Mouse (Mus musculus) left cerebral cortex, postnatal 4 days (tissue): ENCODE data around the gene Psmf1. TPM values are rescaled to one million over a fixed set of nuclear protein-coding genes. Genes with fewer than 3 reads are reported as not detected.

Experiments
- DNase-seq: peaks from one replicate; pipeline ENCODE4 v3.0.0-alpha.2; 2022
- intact Hi-C: fragments of 180-260 bp; cut with DNase I; formaldehyde crosslinking; loops from one replicate; pipeline ENCODE4 v1.15.1; 2025
- total RNA-seq, 2 experiments: library from RNA; stranded (reverse); gene quantifications; 2 replicates each; pipeline ENCODE4 v1.2.3; 2021

Gene Psmf1
- total RNA-seq, 2 experiments from 2014 or later: 45.1 to 47.8 TPM

DNA sequence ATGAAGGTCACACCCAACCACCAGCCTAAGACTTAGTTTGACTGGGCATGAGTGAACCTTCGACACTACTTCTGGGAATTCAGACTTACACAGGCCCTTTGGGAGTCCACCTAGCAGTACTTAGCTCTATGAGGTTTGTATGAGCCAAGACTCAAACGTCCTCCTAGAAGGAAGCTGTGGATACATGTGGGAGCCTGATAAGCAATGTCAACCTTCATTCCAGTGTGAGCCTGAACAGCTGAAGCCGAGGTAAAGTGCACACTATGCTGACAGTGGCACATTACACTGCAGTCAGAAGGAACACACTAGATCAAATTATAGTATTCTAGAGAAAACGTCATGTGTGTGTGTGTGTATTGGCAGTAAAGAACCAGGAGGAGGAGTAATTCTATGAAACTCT is 5.5 kb downstream of the Psmf1 start:
- intact Hi-C loops: no loop called here
- DNase-seq: no peak

DNA sequence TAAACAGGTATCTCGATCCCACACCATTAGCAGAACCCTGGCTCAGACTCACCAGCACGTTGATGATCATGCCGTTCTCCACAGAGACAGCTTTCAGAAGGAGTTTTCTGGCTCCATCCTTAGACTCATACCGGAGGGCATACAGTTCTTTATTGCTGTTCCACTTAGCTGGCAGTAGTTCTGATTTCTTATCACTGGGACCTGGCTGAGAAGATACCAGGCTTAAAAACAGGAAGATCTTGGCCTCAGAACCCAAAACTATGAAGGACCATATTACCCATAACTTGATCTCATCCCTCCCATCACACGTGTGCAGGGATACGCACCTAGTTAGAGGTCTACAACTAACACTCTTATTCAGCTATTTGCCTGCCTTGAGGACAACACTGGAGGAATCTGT is 8.6 kb downstream of the Psmf1 start:
- no peak for DNase-seq
- intact Hi-C loops: no loop called here

DNA sequence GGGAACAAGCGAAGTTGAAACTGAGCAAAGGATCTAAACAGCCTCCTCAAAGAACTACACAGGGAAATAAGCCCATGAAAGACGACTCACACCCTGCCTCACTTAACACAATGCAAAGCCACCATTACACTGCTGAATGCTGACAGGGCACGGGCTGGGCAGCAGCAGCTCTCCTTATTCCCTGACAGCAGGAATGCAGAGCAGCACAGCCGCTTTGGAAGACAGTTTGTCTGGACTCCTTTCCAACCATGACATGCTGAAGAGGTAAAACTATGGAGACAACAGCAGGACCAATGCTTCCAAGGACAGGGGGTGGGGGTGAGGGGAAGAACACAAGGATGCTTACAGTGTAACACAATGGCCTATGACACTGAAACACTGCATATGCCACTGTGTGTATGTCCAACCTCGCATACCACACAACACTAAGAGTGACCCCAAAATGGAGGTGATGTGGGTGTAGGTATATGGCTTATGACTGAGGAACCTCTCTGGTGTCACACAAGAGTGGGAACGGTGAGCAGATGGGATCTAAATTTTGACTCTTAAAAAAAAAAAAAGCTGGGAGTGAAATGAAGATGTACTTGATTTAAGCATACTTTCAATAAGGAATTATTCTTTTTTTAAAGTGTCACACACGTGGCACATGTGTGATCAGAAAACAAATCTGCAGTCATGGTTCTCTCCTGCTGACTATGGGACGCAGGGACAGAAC is 10.7 kb downstream of the Psmf1 start:
- no peak for DNase-seq
- intact Hi-C loops: no loop called here

DNA sequence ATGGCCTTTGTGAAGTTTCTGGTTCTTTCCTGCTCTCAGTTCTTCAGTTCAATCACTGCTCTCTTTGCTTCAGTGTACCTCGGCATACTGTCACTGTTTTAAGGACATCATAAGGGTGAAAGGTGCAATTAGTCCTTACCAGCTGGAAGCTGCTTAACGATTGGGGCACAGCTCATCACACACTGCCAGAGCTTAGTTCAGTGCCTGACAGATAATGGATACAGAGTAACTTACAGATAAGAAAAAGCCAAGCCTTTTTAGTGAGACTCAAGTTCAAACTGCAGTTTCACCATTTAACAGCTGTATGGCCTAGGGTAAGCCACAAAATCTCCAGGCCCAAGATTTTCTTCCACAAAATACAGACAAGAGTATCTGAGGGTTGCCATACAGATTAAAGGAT is 19.9 kb downstream of the Psmf1 start:
- no peak for DNase-seq
- intact Hi-C loops: no loop called here

DNA sequence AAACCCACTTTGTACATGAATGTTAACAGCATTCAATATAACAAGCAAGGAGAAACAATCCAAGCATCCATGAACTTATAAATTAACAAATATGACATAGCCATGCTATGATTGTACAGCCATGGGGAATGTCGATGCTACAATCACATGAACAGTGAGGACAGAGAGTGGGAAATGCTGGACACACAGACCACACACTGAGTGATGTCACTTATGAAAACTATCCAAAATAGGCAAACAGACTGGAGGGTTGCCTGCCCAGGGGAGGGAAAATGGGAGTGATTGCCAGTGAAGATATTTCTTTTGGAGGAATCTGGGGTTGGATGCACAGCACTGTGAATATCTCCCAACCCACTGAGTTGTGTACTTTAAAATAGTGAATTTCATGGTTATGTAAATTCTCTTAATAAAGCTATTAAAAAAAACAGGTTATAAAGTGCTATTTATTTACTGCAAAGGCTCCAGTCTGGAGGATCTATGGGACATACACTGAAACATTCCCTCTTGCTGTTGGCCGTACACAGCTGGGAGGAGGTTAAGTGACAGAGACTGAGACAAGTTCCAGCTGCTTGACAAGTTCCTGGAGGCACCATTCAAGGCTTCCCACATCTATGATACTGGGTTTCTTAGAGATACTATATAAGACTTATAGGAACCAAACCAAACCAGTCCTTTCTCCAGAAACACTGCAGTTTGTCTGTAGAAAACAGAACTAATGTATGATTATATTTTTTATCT is 27.5 kb downstream of the Psmf1 start:
- intact Hi-C loops: no loop called here
- no peak for DNase-seq

DNA sequence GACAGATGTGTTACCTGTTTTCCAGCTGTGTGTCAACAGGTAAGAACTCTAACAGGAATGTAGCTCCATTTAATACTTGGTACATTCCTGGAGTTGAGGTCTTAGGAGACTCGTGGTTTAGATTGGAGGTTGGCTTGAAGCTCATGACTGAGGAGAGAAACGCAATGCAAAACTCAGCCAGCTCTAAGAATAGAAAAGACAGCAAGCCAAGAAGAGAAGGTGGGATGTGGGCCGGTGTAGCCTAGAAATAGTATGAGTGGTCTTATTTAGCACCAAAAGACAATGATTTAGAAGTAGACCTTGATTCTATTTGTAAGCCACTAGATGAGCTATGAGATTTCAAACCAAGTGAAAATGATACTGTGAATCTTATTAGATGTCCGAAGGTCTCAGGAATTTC is 28.5 kb downstream of the Psmf1 start:
- intact Hi-C loops: no loop called here
- DNase-seq: no peak

DNA sequence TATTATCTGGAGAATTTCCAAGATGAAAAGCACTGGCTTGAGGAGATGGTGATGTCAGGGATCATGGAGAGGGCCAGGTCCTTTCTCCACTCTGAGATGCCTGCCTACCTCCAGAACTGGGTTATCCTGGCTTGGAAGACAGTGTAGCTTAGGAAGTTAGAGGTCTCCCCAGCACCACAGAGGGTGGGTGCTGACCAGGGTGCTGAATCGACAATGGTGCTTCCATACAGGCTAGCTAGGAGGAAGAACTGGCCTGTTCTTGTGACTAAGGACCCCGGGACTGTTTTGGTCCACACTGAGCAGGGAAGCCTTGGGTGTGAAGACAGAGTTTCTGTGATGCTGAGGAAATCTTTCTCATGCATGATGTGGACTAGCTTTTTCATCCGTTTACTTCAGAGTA is 31.3 kb downstream of the Psmf1 start:
- DNase-seq: no peak
- intact Hi-C loops: no loop called here

DNA sequence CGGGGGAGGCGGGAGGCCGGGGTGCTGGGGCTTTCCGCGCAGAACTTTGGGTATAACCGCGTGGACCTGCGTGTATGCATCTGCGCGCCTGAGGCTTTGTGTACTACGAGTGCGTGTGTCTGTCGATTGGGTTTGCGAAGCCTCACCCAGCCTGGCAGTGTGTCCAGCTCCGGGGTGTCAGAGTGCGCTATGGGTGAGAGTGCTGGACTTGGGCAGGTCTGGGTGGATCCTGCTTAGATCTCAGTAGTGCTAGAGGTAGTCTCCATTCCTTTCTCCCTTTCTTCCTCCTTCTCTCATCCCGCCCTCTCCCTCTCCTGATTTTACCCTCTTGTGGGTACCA is 41.2 kb downstream of the Psmf1 start:
- peak; percentile 24 for DNase-seq
- intact Hi-C loops: loop anchor here (10.0 kb wide), 1 partner anchor 198 kb away; no protein-coding TSS in a partner anchor

DNA sequence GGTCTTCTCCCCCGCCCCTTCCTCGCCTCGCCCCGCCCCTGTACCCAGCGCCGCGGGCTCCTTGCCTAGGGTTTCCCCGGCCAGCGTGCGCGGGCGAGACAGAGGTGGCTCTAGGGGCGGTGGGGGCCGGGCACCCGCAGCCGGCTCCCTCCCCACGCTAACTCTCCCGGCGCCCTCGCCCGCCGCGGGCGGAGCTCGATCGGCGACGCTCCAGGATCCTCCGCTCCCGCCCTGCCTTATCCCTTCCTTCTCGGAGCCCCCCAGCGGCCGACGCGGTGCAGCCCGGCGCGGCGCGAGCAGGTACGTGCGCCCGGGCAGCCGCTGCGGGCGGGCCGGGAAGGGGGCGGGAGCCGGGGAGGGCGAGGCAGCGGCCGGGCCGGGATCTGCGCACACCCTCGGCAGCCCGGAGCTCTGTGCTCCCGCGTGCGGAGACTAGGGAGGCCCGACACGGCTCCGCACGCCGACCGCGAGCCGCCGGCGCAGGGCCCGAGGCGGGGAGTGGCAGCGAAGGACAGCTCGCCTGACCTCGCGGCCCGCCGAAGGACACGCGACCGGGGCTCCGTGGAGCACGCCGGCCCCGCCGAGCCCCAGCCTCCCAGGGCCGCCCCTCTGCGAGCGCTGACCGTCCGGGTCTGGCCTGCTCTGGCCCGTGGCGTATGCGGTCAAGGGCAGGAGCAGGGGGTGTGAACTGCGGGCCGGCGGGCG is 41.7 kb downstream of the Psmf1 start:
- peak; percentile 48 for DNase-seq
- intact Hi-C loops: loop anchor here (10.0 kb wide), 1 partner anchor 197 kb away; no protein-coding TSS in a partner anchor

DNA sequence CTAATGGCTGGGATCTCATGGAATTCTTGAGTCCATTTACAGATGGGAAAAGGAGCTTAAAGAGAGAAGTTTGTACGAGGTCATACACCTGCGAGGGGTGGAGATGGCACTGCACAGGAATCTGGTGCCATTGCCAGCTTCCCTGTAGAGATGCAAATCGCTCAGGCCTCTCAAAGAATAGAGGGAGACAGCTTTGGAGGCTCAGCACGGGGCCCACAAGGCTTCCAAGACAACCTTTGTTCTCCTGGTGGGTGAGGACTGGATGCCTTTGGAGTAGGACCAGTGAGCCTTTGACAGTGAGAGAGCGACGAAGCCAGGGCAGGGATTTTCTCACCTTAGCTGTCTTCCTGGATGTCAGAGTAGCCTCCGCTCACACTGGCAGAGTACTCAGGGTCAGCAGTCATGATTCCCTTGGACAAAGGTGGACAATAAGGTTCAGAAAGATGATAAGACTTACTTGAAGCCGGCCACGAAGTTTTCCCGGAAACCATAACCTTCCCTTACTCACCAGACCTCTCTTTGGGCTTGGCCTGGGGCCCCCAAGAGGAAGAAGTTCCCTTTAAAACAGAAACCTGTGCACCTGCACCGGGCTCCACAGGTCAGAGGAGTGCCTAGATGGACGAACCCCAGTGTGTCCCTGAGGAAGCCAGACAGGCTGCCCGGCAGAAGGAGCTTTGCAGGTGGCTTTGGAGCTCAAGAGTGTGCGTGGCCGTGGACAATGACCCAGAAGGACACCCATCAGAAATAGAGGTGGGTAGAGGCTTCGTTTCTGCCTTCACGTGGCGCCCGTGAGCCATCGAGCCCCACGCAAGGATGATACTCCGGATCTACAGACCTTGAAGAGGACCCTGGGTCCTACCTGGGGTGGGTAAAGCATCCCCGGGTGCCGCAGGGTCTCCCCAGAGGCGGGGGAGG is 42.5 kb downstream of the Psmf1 start, which contains the start of gene Tmem74b:
Tmem74b (plus strand) TSS at position 778 of the 915 bp plus-strand sequence.
- DNase-seq: no peak
- intact Hi-C loops: loop anchor here (10.0 kb wide), 1 partner anchor 197 kb away; no protein-coding TSS in a partner anchor

DNA sequence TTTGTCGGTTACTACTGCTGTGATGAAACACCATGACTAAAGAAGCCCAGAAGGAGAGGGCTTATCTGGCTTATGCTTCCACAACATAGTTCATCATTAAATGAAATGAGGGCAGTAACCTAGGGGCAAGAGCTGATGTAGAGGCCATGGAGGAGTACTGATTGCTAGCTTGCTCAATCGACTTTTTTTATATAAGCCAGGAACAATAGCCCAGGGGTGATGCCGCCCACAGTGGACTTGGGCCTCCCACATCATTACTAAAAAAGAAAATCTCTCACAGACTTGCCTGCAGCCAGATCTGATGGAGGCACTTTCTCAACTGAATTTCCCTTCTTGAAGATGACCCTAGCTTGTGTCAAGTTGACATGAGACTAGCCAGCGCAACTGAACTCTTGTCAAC is 61.0 kb downstream of the Psmf1 start:
- DNase-seq: no peak
- intact Hi-C loops: loop anchor here (10.0 kb wide), 1 partner anchor 108 kb away; the partner anchor contains the start of gene Sdcbp2

DNA sequence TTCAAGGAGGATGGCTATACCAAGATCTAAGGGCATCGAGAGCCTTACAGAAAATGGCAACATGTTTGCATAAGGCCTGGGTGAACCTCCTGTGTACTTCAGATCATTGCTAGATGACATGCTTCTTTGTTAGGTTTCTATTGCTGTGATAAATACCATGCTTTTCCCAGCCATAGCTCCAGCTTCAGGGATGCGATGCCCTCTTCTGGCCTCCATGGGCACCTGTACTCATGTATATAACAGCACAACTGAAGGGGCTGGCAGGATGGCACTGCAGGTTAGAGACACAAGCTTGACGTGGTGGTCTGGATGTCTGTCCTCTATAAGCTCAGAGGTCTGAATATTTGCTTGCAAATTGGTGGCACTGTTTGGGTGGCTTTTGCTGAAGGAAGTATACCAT is 61.6 kb downstream of the Psmf1 start:
- intact Hi-C loops: loop anchor here (10.0 kb wide), 1 partner anchor 108 kb away; the partner anchor contains the start of gene Sdcbp2
- peak; percentile 51 for DNase-seq

DNA sequence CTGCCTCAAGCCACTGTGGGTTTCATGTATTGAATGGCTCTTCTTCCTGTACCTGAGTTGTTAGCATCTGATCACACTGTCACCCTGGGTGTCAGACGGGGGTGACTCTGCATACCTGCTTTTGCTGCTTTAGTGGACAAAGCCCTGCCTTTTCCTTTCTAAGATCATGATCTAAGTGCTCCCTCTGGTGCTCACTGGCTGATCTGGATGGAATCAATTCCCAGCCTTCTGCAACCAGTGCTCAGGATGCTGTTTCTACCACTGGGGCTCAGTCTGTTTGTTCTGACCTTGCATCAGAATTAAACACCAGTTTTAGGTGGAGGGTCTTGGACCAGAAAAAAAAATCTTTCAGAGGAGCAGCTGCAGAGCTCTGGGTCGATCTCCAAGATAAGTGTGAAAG is 67.8 kb downstream of the Psmf1 start:
- intact Hi-C loops: loop anchor here (10.0 kb wide), 1 partner anchor 181 kb away; the partner anchor contains the start of gene Nsfl1c
- DNase-seq: no peak

DNA sequence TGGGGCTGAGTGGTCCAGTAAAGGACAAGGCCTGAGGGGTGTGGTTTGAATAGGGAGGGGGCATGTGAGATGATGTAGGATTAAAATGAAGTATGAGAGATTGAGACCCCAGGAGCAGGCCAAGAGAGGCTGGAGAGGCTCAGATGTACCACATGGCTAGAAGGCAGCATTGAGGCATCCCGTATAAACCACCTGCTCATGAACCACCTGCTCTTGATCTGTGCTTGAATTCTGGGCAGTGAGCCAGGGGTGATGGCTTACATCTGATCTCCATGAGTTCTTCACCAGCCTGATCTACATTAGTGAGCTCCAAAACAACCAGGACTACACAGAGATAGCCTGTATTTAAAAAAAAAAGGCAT is 73.0 kb downstream of the Psmf1 start:
- intact Hi-C loops: loop anchor here (10.0 kb wide), 1 partner anchor 176 kb away; the partner anchor contains the start of gene Nsfl1c
- peak; percentile 14 for DNase-seq

DNA sequence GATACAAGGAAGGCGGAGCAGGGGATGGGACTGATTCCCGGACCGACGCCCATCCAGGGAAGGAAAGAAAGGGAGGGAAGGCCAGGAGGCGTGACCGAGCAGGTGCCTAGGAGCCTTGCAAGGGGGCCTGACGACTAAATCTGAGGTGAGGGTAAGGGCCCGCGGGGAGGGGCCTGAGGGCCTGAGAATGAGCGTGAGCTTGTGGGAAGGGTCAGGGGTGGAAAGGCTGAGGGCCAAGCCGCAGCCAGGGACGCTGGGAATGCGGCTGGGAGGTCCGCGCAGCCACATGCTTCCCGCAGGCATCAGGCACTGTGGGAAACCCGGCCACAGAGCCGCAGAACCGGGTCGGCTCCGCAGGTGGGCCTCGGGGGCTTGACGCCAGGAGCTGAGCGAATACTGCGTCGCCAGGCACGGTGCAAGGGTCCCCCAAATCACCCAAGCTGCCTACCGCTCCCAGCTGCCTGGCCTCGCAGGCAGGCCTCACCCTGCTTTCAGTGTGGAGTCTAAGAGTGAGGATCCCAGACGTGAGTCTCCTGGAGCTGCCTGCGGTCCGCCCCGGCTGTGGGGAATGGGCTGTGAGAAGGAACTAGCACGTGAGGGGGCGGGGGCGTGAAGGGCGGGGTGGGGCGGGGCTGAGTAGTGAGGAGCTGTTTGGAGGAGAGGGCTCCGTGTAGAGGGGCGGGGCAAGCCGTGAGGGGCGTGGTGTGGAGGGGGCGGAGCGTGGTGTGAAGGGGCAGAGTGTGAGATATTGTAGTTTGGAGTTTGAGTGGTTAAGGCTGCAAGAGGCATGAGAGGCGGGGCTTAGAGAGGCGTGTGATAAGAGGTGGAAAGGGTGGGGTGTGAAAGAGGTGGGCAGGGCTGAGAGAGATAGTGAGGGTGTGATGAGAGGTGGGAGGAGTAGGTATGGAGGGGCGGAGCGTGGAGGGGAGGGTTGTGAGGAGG is 73.7 kb downstream of the Psmf1 start:
- intact Hi-C loops: loop anchor here (10.0 kb wide), 1 partner anchor 175 kb away; the partner anchor contains the start of gene Nsfl1c
- DNase-seq: peak; percentile 6

DNA sequence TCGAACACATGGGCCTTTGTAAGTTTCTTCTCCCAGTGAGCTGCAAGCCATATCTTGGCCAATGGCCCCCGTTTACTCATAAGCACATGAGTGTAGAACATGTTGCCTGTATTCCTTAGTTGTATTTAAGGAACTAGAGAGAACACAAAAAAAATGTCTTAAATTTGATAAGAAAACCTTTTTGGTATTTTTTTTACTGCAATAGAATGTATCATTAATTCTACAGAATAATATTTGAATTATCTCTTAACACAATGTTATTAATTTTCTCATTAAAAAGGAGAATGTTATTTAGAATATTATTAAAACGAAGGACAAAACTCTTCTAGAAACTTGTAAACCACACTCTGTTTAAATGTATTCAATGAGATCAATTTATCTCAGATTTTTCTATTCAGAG is 75.6 kb downstream of the Psmf1 start, which contains the start of gene Rad21l:
Rad21l (minus strand) TSS at position 101 of the 400 bp plus-strand sequence.
- DNase-seq: no peak
- intact Hi-C loops: no loop called here
